Mouse (Mus musculus): ENCODE measurements at regions not wholly inside any gene's neighbourhood (a gene's known extent, or its start where the extent isn't known, plus 50 kb on each side); places are given as distances from the start of the nearest gene placed in this dataset.
"Not testable (repeated sequence)": the region's sequence is repeated elsewhere in the genome, so short reads cannot be mapped to it uniquely, and the experiment has no call there.

- H3K27ac ChIP-seq (ENCODE audit: insufficient read depth, low read length) = no peak overlapping the region
- no peak overlapping the region for H3K4me3 ChIP-seq (ENCODE audit: insufficient read depth, low read length)
- TF ChIP-seq POLR2A (IDR thresholded peaks at IDR 0.05; ENCODE audit: extremely low read depth, insufficient read depth, low read length) (no peak), CTCF (IDR thresholded peaks at IDR 0.05; ENCODE audit: extremely low read depth, insufficient read depth, low read length) (no peak)
- no peaks in the 10 kb centered on the region for H3K4me1 ChIP-seq (ENCODE audit: control insufficient read depth, insufficient read depth, low read length)
These were observed 100.0 kb downstream of the Rchy1 start for GRCm38 (mm10) chr5:91862843-91863242.

DNA sequence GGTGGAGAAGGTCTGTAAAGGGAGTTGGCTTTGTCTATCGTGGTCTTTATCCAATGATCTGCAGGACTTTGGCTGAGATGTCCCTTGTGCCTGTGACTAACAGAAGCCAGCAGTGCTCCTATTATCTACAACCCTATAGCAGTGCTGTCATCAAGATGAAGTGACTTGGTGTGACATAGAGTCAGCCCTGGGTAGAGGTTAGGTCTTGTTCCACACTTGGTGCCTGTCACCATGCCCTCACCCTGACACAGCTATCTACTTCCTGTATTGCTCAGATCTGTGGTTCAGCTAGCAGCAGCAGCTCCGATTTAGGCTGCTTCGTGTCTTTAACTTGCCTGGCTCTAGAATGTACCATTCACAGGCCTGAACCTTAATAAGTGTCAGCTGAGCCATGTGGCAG lies 100.6 kb downstream of the Rchy1 start:
- no peak overlapping the region for H3K27ac ChIP-seq (ENCODE audit: insufficient read depth, low read length)
- no peak for TF ChIP-seq CTCF (IDR thresholded peaks at IDR 0.05; ENCODE audit: extremely low read depth, insufficient read depth, low read length)
- no peak for TF ChIP-seq POLR2A (IDR thresholded peaks at IDR 0.05; ENCODE audit: extremely low read depth, insufficient read depth, low read length)
- H3K4me1 ChIP-seq (ENCODE audit: control insufficient read depth, insufficient read depth, low read length) = no peaks in the 10 kb centered on the region
- no peak overlapping the region for H3K4me3 ChIP-seq (ENCODE audit: insufficient read depth, low read length)

GRCm38 (mm10) chr5:91861440-91862187 lies 101.3 kb downstream of the Rchy1 start:
- no peaks in the 10 kb centered on the region for H3K4me1 ChIP-seq (ENCODE audit: control insufficient read depth, insufficient read depth, low read length)
- H3K27ac ChIP-seq (ENCODE audit: insufficient read depth, low read length) = no peak overlapping the region
- H3K4me3 ChIP-seq (ENCODE audit: insufficient read depth, low read length) = no peak overlapping the region
- no peak for TF ChIP-seq POLR2A (IDR thresholded peaks at IDR 0.05; ENCODE audit: extremely low read depth, insufficient read depth, low read length)
- peak; percentile 62 for TF ChIP-seq CTCF (IDR thresholded peaks at IDR 0.05; ENCODE audit: extremely low read depth, insufficient read depth, low read length)

DNA sequence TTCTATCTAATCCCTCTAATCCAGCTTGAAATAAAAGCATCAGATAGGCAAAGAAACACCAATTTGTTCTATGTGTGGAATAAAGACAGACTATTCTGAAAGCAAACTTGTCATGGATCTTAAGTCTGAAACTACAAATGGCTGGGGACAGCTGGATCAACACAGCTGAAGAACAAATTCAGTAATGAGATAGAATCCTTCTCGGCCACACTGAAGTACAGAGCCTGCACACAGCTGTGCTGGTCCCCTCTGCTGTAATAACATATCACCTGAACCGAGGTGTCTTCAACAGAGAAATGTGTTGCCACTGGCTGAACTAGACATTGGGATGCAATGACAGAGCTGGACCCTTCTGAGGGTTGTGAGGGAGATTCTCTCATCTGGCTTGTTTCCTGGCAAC lies 102.4 kb downstream of the Rchy1 start:
- Histone ChIP-seq H3K4me1 (ENCODE audit: control insufficient read depth, insufficient read depth, low read length) (no peaks in the 10 kb centered on the region), H3K4me3 (ENCODE audit: insufficient read depth, low read length) (no peak overlapping the region), H3K27ac (ENCODE audit: insufficient read depth, low read length) (no peak overlapping the region)
- TF ChIP-seq POLR2A (IDR thresholded peaks at IDR 0.05; ENCODE audit: extremely low read depth, insufficient read depth, low read length) (no peak), CTCF (IDR thresholded peaks at IDR 0.05; ENCODE audit: extremely low read depth, insufficient read depth, low read length) (no peak)

GRCm38 (mm10) chr5:91852330-91852729 lies 110.5 kb downstream of the Rchy1 start:
- Histone ChIP-seq H3K27ac (ENCODE audit: insufficient read depth, low read length) (no peak overlapping the region), H3K4me1 (ENCODE audit: control insufficient read depth, insufficient read depth, low read length) (no peaks in the 10 kb centered on the region), H3K4me3 (ENCODE audit: insufficient read depth, low read length) (no peak overlapping the region)
- TF ChIP-seq POLR2A (IDR thresholded peaks at IDR 0.05; ENCODE audit: extremely low read depth, insufficient read depth, low read length) = no peak

DNA sequence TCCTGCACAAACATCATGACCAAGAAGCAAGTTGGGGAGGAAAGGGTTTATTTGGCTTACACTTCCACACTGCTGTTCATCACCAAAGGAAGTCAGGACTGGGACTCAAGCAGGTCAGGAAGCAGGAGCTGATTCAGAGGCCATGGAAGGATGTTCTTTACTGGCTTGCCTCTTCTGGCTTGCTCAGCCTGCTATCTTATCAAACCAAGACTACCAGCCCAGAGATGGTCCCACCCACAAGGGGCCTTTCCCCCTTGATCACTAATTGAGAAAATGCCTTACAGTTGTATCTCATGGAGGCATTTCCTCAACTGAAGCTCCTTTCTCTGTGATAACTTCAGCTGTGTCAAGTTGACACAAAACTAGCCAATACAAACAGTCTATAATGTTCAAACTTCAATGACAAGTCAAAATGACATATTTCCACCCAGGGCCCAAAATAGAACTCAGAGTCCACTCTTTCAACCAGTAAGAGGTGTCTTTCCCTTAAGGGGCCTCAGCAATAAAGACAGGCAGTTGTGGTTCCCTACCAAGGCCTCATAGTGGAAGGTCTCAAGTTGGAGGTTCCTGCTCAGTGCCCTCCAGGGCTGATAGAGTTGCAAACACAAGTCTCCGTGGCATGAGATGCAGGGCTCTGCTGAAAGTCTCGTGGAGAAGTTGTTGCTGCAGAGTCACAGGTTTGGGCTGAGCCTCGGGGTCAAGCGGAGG lies 111.9 kb downstream of the Rchy1 start:
- not testable (repeated sequence) for H3K27ac ChIP-seq (ENCODE audit: insufficient read depth, low read length); H3K4me3 ChIP-seq (ENCODE audit: insufficient read depth, low read length)

DNA sequence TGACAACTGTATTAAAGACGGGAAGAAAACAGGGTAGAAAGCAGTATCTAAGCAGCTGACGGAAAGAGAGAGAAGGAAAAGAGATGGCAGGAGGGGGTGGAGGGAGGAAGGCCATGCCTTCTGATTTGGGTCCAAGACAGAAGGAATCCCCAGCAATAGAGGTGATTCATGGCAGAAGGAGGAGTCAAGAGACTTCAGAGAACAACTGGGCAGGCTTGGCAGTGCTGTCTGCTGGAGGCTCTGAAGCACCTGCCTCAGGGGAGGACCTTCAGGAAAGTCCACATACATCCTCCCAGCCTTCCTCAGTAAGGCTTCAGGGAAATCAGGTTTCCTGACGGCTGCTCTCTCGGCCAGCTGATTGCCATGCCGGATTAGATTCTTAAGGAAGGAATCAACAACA lies 112.4 kb downstream of the Rchy1 start:
- H3K27ac ChIP-seq (ENCODE audit: insufficient read depth, low read length) = no peak overlapping the region
- H3K4me3 ChIP-seq (ENCODE audit: insufficient read depth, low read length) = no peak overlapping the region
- no peak for TF ChIP-seq CTCF (IDR thresholded peaks at IDR 0.05; ENCODE audit: extremely low read depth, insufficient read depth, low read length)
- no peak for TF ChIP-seq POLR2A (IDR thresholded peaks at IDR 0.05; ENCODE audit: extremely low read depth, insufficient read depth, low read length)

More for the DNA sequence above, 111.9 kb downstream of the Rchy1 start:
- H3K4me1 ChIP-seq (ENCODE audit: control insufficient read depth, insufficient read depth, low read length) = not testable (repeated sequence)

DNA sequence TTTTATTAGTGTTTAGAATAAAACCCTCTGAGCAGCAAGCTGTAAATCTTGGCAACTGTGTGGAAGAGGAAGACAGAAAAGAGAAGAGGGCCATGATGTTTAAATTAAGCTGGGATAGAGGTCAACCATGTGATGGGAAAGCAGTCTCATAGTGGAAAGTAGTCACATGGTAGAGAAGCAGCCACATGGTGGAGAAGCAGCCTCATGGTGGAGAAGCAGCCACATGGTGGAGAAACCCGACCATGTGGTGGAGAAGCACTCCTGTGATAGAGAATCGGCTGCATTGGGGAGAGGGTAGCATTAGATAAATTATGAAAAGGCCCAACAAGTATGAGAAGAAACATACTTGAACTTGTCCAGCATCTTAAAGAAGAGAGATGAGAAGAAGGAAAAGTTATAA lies 113.3 kb downstream of the Rchy1 start:
- TF ChIP-seq POLR2A (IDR thresholded peaks at IDR 0.05; ENCODE audit: extremely low read depth, insufficient read depth, low read length) = no peak
- TF ChIP-seq CTCF (IDR thresholded peaks at IDR 0.05; ENCODE audit: extremely low read depth, insufficient read depth, low read length) = no peak
- Histone ChIP-seq H3K4me1 (ENCODE audit: control insufficient read depth, insufficient read depth, low read length) (no peaks in the 10 kb centered on the region), H3K27ac (ENCODE audit: insufficient read depth, low read length) (no peak overlapping the region), H3K4me3 (ENCODE audit: insufficient read depth, low read length) (no peak overlapping the region)

More for the DNA sequence above, 112.4 kb downstream of the Rchy1 start:
- H3K4me1 ChIP-seq (ENCODE audit: control insufficient read depth, insufficient read depth, low read length) = no peaks in the 10 kb centered on the region

GRCm38 (mm10) chr5:91849114-91849513 lies 113.8 kb downstream of the Rchy1 start:
- H3K4me3 ChIP-seq (ENCODE audit: insufficient read depth, low read length) = no peak overlapping the region

GRCm38 (mm10) chr5:91848528-91848927 lies 114.3 kb downstream of the Rchy1 start:
- H3K27ac ChIP-seq (ENCODE audit: insufficient read depth, low read length) = no peak overlapping the region
- no peak overlapping the region for H3K4me3 ChIP-seq (ENCODE audit: insufficient read depth, low read length)
- TF ChIP-seq POLR2A (IDR thresholded peaks at IDR 0.05; ENCODE audit: extremely low read depth, insufficient read depth, low read length) (no peak), CTCF (IDR thresholded peaks at IDR 0.05; ENCODE audit: extremely low read depth, insufficient read depth, low read length) (no peak)
- no peaks in the 10 kb centered on the region for H3K4me1 ChIP-seq (ENCODE audit: control insufficient read depth, insufficient read depth, low read length)

More at GRCm38 (mm10) chr5:91849114-91849513, 113.8 kb downstream of the Rchy1 start:
- TF ChIP-seq POLR2A (IDR thresholded peaks at IDR 0.05; ENCODE audit: extremely low read depth, insufficient read depth, low read length) = no peak
- Histone ChIP-seq H3K27ac (ENCODE audit: insufficient read depth, low read length) (no peak overlapping the region), H3K4me1 (ENCODE audit: control insufficient read depth, insufficient read depth, low read length) (no peaks in the 10 kb centered on the region)

Data from cortical plate, adult 2 months (tissue).